Mouse (Mus musculus): ENCODE measurements around the gene Tspan12. TPM values are rescaled to one million over a fixed set of nuclear protein-coding genes. Genes with fewer than 3 reads are reported as not detected.
A peak's percentile ranks its signal among the peaks of the same experiment; 100 is the strongest.
"Not testable (repeated sequence)": the region's sequence is repeated elsewhere in the genome, so short reads cannot be mapped to it uniquely, and the experiment has no call there.

The Tspan12 gene
- total RNA-seq (2021) = 10 to 100 TPM; 25.9 to 26.1 TPM
- long read RNA-seq, experiment 1, partial matches to known transcripts = 25 of 31 reads
- long read RNA-seq, experiment 1, other reads (novel, unspliced or antisense) = 5 of 31 reads
- long read RNA-seq, experiment 2, partial matches to known transcripts = 21 of 26 reads
- long read RNA-seq, experiment 2, other reads (novel, unspliced or antisense) = 4 of 26 reads

- DNase-seq (ENCODE audit: low spot score in 2 of 2) = no peak
- intact Hi-C loops (cut with DNase I) = loop anchor here (5.0 kb wide), 1 partner anchor 95 kb away; the partner anchor contains the start of gene Ing3
Measured at GRCm38 (mm10) chr6:21852344-21852785, at the start of gene Tspan12. Tspan12 (minus strand) TSS chr6:21852515.

GRCm38 (mm10) chr6:21894451-21894850, 42.1 kb upstream of the Tspan12 start:
- intact Hi-C loops (cut with DNase I) = no loop called here
- peak; percentile 12 to 14 for DNase-seq (ENCODE audit: low spot score in 2 of 2)

GRCm38 (mm10) chr6:21889101-21889500, 36.8 kb upstream of the Tspan12 start:
- no peak for DNase-seq (ENCODE audit: low spot score in 2 of 2)
- intact Hi-C loops (cut with DNase I) = no loop called here

- intact Hi-C loops (cut with DNase I); DNase-seq (ENCODE audit: low spot score in 2 of 2): not testable (repeated sequence)
Measured at GRCm38 (mm10) chr6:21887971-21888370, 35.7 kb upstream of the Tspan12 start.

- DNase-seq (ENCODE audit: low spot score in 2 of 2) = no peak
- intact Hi-C loops (cut with DNase I) = no loop called here
Measured at GRCm38 (mm10) chr6:21879496-21879895, 27.2 kb upstream of the Tspan12 start.

- DNase-seq (ENCODE audit: low spot score in 2 of 2) = no peak
- intact Hi-C loops (cut with DNase I) = no loop called here
Measured at GRCm38 (mm10) chr6:21867310-21867709, 15.0 kb upstream of the Tspan12 start.

- DNase-seq (ENCODE audit: low spot score in 2 of 2) = no peak
- intact Hi-C loops (cut with DNase I) = no loop called here
Measured at GRCm38 (mm10) chr6:21864179-21864578, 11.9 kb upstream of the Tspan12 start.

- intact Hi-C loops (cut with DNase I) = no loop called here
- DNase-seq (ENCODE audit: low spot score in 2 of 2) = no peak
Measured at GRCm38 (mm10) chr6:21863561-21863960, 11.2 kb upstream of the Tspan12 start.

- intact Hi-C loops (cut with DNase I) = no loop called here
- DNase-seq (ENCODE audit: low spot score in 2 of 2) = no peak
Measured at GRCm38 (mm10) chr6:21861316-21861715, 9.0 kb upstream of the Tspan12 start.

GRCm38 (mm10) chr6:21857843-21858242, 5.5 kb upstream of the Tspan12 start:
- intact Hi-C loops (cut with DNase I) = no loop called here

GRCm38 (mm10) chr6:21855921-21856320, 3.6 kb upstream of the Tspan12 start:
- no peak for DNase-seq (ENCODE audit: low spot score in 2 of 2)
- intact Hi-C loops (cut with DNase I) = no loop called here

More at GRCm38 (mm10) chr6:21857843-21858242, 5.5 kb upstream of the Tspan12 start:
- no peak for DNase-seq (ENCODE audit: low spot score in 2 of 2)

GRCm38 (mm10) chr6:21853342-21853741, 1.0 kb upstream of the Tspan12 start:
- intact Hi-C loops (cut with DNase I) = loop anchor here (5.0 kb wide), 1 partner anchor 94 kb away; the partner anchor contains the start of gene Ing3
- DNase-seq (ENCODE audit: low spot score in 2 of 2) = no peak

GRCm38 (mm10) chr6:21851596-21852343, 545 bp downstream of the Tspan12 start:
- intact Hi-C loops (cut with DNase I) = loop anchor here (5.0 kb wide), 1 partner anchor 96 kb away; the partner anchor contains the start of gene Ing3
- DNase-seq (ENCODE audit: low spot score in 2 of 2) = peak; percentile 57 to 58

- no peak for DNase-seq (ENCODE audit: low spot score in 2 of 2)
- intact Hi-C loops (cut with DNase I) = loop anchor here (5.0 kb wide), 1 partner anchor 96 kb away; the partner anchor contains the start of gene Ing3
Measured at GRCm38 (mm10) chr6:21851346-21851595, 1.0 kb downstream of the Tspan12 start.

- intact Hi-C loops (cut with DNase I) = loop anchor here (5.0 kb wide), 1 partner anchor 97 kb away; the partner anchor contains the start of gene Ing3
- DNase-seq (ENCODE audit: low spot score in 2 of 2) = no peak
Measured at GRCm38 (mm10) chr6:21850526-21851345, 1.6 kb downstream of the Tspan12 start.

GRCm38 (mm10) chr6:21848808-21849207, 3.5 kb downstream of the Tspan12 start:
- DNase-seq (ENCODE audit: low spot score in 2 of 2) = no peak
- intact Hi-C loops (cut with DNase I) = no loop called here

- intact Hi-C loops (cut with DNase I) = no loop called here
- DNase-seq (ENCODE audit: low spot score in 2 of 2) = no peak
Measured at GRCm38 (mm10) chr6:21839976-21840775, 12.1 kb downstream of the Tspan12 start.

GRCm38 (mm10) chr6:21839244-21839814, 13.0 kb downstream of the Tspan12 start:
- no peak for DNase-seq (ENCODE audit: low spot score in 2 of 2)
- intact Hi-C loops (cut with DNase I) = no loop called here

GRCm38 (mm10) chr6:21833531-21833930, 18.8 kb downstream of the Tspan12 start:
- DNase-seq (ENCODE audit: low spot score in 2 of 2) = no peak
- intact Hi-C loops (cut with DNase I) = no loop called here
